Mouse (Mus musculus) CH12.LX (cell line): ENCODE results near the gene Bcorl1.

Experiments
- CTCF ChIP-seq, 2 experiments: IDR thresholded peaks in 1 of 2; conservative IDR thresholded peaks in 1 of 2; 2 replicates each; pipeline ENCODE4 v1.5.1; 2011 to 2012; ENCODE audit warnings: low read depth in 2 of 2, low read length in 2 of 2, improper control_type of control experiment in 1 of 2, inconsistent platforms in 1 of 2, mild to moderate bottlenecking in 1 of 2, moderate library complexity in 1 of 2
- GABPA ChIP-seq: IDR thresholded peaks from 2 replicates; pipeline ENCODE4 v1.6.1; 2012; ENCODE audit warnings: low read depth, low read length, improper control_type of control experiment, inconsistent platforms; ENCODE audit not compliant: insufficient replicate concordance
- MYC ChIP-seq: IDR thresholded peaks from 2 replicates; pipeline ENCODE4 v1.6.1; 2011; ENCODE audit warnings: low read depth, mild to moderate bottlenecking, improper control_type of control experiment, low read length
- POLR2A ChIP-seq: IDR thresholded peaks from 2 replicates; pipeline ENCODE4 v1.6.1; 2011; ENCODE audit warnings: low read depth, mild to moderate bottlenecking, improper control_type of control experiment, low read length
- POLR2AphosphoS2 ChIP-seq: IDR thresholded peaks from 2 replicates; pipeline ENCODE4 v1.6.1; 2011; ENCODE audit warnings: low read depth, low read length, improper control_type of control experiment
- TBP ChIP-seq: conservative IDR thresholded peaks from 2 replicates; pipeline ENCODE4 v1.6.1; 2011; ENCODE audit warnings: low read depth, low read length, improper control_type of control experiment
- ZC3H11A ChIP-seq: IDR thresholded peaks from 2 replicates; pipeline ENCODE4 v1.6.1; 2012; ENCODE audit warnings: low read depth, mild to moderate bottlenecking, inconsistent platforms, low read length, improper control_type of control experiment

GRCm38 (mm10) chrX:48429100-48429499 lies 87.9 kb downstream of the Bcorl1 start:
- TF ChIP-seq TBP (no peak), POLR2A (no peak), CTCF (conservative IDR thresholded peaks at IDR 0.05 in 1 of 2, IDR thresholded peaks at IDR 0.05 in 1 of 2; ENCODE audit: low read depth in 2 of 2, low read length in 2 of 2) (no peak), ZC3H11A (no peak), GABPA (no peak), POLR2AphosphoS2 (no peak), MYC (no peak)
